Mouse (Mus musculus): ENCODE measurements at regions not wholly inside any gene's neighbourhood (a gene's known extent, or its start where the extent isn't known, plus 50 kb on each side); places are given as distances from the start of the nearest gene placed in this dataset.

DNA sequence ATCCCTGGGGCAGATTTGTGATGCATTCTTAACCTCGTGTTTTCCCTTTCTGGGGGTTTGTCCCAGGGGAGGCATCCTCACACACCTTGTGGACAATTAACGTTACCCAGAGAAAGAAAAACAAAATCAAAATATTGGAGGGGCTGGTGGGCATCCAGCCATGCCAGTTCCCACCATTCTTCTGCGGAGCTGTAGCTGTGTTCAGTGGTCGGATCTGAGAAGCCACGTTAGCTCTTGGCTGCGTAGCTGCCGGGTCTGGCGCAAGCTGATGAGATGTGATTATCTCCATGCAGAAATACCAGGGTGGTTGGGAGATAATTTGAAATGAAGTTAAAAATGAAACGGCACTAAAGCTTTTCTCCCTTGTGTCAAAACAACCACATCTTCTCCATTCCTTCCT is 525.4 kb upstream of the Sall1 start:
- Histone ChIP-seq H3K27me3 (replicated peaks) (peaks cover 19% of the 10 kb centered on the region), H3K4me1 (peaks cover 22% of the 10 kb centered on the region), H3K4me2 (no peak overlapping the region), H3K9ac (replicated peaks) (no peak overlapping the region), H3K36me3 (no peaks in the 10 kb centered on the region), H3K27ac (replicated peaks) (no peak overlapping the region), H3K4me3 (replicated peaks) (no peak overlapping the region), H3K9me3 (replicated peaks) (no peaks in the 10 kb centered on the region)
- 30% methylated on average over 9 of the region's 9 CpGs for WGBS
- ATAC-seq (ENCODE audit: low FRiP score) = no peak

DNA sequence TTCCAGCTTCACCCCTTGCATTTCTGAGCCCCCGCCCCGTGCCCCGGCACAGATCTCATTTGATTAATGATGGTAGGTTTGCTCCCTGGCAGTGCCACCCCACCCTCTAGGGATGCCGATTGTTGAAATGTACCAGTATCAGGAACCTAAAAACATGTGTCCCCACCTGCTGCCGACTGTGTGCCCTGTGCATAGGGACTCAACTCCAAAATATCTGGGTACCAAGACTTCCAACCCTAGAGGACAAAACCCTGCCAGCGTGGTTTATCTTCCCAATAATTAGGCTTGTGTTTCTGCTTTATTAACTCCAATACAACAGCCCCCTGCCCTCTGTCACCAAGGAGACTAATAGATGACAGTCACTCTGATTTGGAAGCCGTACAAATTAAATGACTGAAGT is 524.7 kb upstream of the Sall1 start:
- H3K4me3 ChIP-seq (replicated peaks) = no peak overlapping the region
- peaks cover 15% of the 10 kb centered on the region for H3K27me3 ChIP-seq (replicated peaks)
- ATAC-seq (ENCODE audit: low FRiP score) = no peak
- H3K36me3 ChIP-seq = no peaks in the 10 kb centered on the region
- H3K4me2 ChIP-seq = no peak overlapping the region
- H3K4me1 ChIP-seq = peaks cover 23% of the 10 kb centered on the region
- WGBS = 21% methylated on average over 7 of the region's 7 CpGs
- H3K9ac ChIP-seq (replicated peaks) = no peak overlapping the region
- H3K9me3 ChIP-seq (replicated peaks) = no peaks in the 10 kb centered on the region
- no peak overlapping the region for H3K27ac ChIP-seq (replicated peaks)

- Histone ChIP-seq H3K4me2 (no peak overlapping the region), H3K9me3 (replicated peaks) (no peaks in the 10 kb centered on the region), H3K4me1 (peaks cover 21% of the 10 kb centered on the region), H3K9ac (replicated peaks) (no peak overlapping the region), H3K4me3 (replicated peaks) (no peak overlapping the region), H3K27me3 (replicated peaks) (peaks cover 3% of the 10 kb centered on the region; the same call in 1 of the 2 replicates), H3K36me3 (no peaks in the 10 kb centered on the region), H3K27ac (replicated peaks) (no peak overlapping the region)
- no peak for ATAC-seq (ENCODE audit: low FRiP score)
- WGBS = 55% methylated on average over 7 of the region's 7 CpGs
These were observed 523.0 kb upstream of the Sall1 start for GRCm38 (mm10) chr8:89566986-89567385.

- Histone ChIP-seq H3K9ac (replicated peaks) (no peak overlapping the region), H3K4me2 (no peak overlapping the region), H3K27me3 (replicated peaks) (peaks cover 3% of the 10 kb centered on the region; the same call in 1 of the 2 replicates), H3K36me3 (no peaks in the 10 kb centered on the region), H3K9me3 (replicated peaks) (no peaks in the 10 kb centered on the region), H3K4me3 (replicated peaks) (no peak overlapping the region), H3K27ac (replicated peaks) (no peak overlapping the region), H3K4me1 (peaks cover 19% of the 10 kb centered on the region)
- ATAC-seq (ENCODE audit: low FRiP score) = no peak
- WGBS = 23% methylated on average over 4 of the region's 4 CpGs
These were observed 522.5 kb upstream of the Sall1 start for GRCm38 (mm10) chr8:89566461-89566860.

DNA sequence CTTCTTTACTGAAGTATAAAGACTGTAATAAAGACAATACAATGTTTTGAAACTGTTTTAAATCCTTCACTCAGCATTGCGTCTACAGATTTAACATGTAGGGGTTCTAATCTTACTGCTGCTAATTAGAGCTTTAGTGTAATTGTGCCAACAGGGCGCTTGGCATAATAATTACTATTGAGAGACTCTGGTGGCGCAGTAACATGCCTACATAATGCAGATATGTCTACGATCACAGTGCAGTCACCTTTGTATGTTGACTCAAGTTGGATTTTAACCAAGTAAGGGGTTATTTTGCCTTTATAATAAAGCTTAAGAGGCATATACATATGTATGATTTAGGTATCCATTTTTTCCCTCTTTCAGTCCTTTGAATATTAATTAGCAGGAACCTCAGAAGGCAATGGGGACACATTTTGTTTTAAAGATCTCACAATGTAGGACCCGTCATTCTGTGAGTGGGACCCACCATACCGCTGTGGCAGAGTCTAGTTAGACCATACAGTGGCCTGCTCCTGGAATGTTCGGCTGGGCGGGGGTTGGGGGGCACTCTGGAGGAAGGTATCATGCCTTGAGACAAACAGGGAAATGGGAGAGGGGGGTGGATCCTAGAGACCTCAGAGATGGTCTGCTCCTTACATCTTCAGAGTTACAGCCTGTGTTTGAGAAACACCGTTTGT is 521.3 kb upstream of the Sall1 start:
- Histone ChIP-seq H3K4me3 (replicated peaks) (no peak overlapping the region), H3K27me3 (replicated peaks) (peaks cover 3% of the 10 kb centered on the region; the same call in 1 of the 2 replicates), H3K9me3 (replicated peaks) (no peaks in the 10 kb centered on the region), H3K4me1 (peaks cover 19% of the 10 kb centered on the region), H3K27ac (replicated peaks) (no peak overlapping the region), H3K36me3 (no peaks in the 10 kb centered on the region), H3K4me2 (no peak overlapping the region), H3K9ac (replicated peaks) (no peak overlapping the region)
- no peak for ATAC-seq (ENCODE audit: low FRiP score)
- 72% methylated on average over 9 of the region's 9 CpGs for WGBS

DNA sequence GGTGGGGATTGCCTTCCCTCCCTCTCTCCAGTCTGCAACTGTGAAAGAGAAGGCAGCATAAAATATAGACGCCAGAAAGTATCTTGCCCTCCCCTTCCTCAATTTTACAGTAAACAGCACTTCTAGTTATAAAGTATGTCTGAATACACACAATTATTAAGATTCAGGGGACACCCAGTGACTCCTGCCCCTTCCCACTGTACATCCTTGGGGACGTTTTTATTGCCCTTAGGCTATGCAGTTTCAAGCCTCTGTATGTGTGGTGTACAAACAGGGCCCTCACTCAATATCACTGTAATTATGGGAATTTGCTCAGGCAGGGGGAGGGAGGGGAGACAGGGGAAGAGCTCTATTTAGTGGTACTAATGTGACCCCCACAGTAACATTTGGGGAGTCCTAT is 519.6 kb upstream of the Sall1 start:
- Histone ChIP-seq H3K4me2 (no peak overlapping the region), H3K27ac (replicated peaks) (no peak overlapping the region), H3K4me1 (peaks cover 8% of the 10 kb centered on the region; the same call in 1 of the 2 replicates), H3K9ac (replicated peaks) (no peak overlapping the region), H3K9me3 (replicated peaks) (no peaks in the 10 kb centered on the region), H3K27me3 (replicated peaks) (0 out of 2 replicates have a peak, but pooled peaks cover 6% of the 10 kb centered on the region), H3K4me3 (replicated peaks) (no peak overlapping the region), H3K36me3 (no peaks in the 10 kb centered on the region)
- WGBS = 37% methylated on average over 2 of the region's 2 CpGs
- no peak for ATAC-seq (ENCODE audit: low FRiP score)

- Histone ChIP-seq H3K4me3 (replicated peaks) (no peak overlapping the region), H3K4me1 (peaks cover 7% of the 10 kb centered on the region; the same call in 1 of the 2 replicates), H3K9ac (replicated peaks) (no peak overlapping the region), H3K4me2 (no peak overlapping the region), H3K36me3 (no peaks in the 10 kb centered on the region), H3K9me3 (replicated peaks) (no peaks in the 10 kb centered on the region), H3K27me3 (replicated peaks) (peaks cover 9% of the 10 kb centered on the region; the same call in 1 of the 2 replicates), H3K27ac (replicated peaks) (no peak overlapping the region)
- ATAC-seq (ENCODE audit: low FRiP score) = no peak
- WGBS = 37% methylated on average over 8 of the region's 8 CpGs
These were observed 518.6 kb upstream of the Sall1 start for GRCm38 (mm10) chr8:89562597-89562996.

DNA sequence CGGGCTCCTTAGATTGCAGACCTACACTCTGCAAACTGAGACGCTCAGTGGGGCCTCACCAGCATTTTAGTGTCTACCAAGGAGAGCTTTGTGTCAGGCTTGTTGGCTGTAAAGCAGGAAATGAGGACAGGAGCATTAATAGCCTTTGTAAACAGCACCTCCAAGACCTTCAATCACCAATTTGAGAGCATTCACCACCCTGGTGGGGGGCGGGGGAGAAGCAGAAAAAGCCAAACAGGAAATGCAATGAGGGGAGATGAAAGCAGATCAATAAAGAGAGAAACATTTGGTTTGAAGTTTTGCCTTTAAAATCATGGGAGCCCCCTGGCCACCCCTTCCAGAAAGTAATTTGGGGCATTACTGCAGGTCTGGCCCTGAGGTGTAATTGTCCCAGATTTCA is 497.3 kb upstream of the Sall1 start:
- H3K27me3 ChIP-seq (replicated peaks) = no peaks in the 10 kb centered on the region
- 29% methylated on average over 3 of the region's 3 CpGs for WGBS
- H3K9me3 ChIP-seq (replicated peaks) = no peaks in the 10 kb centered on the region
- no peak for ATAC-seq (ENCODE audit: low FRiP score)
- no peak overlapping the region for H3K27ac ChIP-seq (replicated peaks)
- H3K36me3 ChIP-seq = no peaks in the 10 kb centered on the region
- H3K4me2 ChIP-seq = no peak overlapping the region
- H3K4me1 ChIP-seq = no peaks in the 10 kb centered on the region
- no peak overlapping the region for H3K9ac ChIP-seq (replicated peaks)
- H3K4me3 ChIP-seq (replicated peaks) = no peak overlapping the region

DNA sequence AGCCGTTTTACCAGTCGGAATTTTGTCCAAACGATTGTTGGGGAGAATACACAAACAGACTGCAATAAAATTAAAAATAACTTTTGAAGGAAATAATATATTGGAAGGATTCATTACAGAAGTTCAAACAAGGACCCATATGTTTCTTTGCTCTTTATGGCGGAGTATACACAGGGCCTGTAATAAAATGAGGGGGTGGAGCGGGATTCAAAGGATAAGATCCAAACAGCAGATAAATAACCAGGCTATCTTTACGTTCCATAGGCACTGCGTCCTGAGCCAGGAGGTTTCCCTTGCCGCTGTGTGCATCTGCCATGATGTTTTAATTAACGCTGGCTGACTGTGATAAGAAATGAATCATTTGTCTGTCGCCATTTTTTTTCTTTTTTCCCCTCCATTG is 490.6 kb upstream of the Sall1 start:
- no peaks in the 10 kb centered on the region for H3K36me3 ChIP-seq
- H3K27me3 ChIP-seq (replicated peaks) = 0 out of 2 replicates have a peak, but pooled peaks cover 6% of the 10 kb centered on the region
- 27% methylated on average over 10 of the region's 10 CpGs for WGBS
- ATAC-seq (ENCODE audit: low FRiP score) = no peak
- no peak overlapping the region for H3K9ac ChIP-seq (replicated peaks)
- H3K27ac ChIP-seq (replicated peaks) = no peak overlapping the region
- 0 out of 2 replicates have a peak, but pooled peaks cover 3% of the 10 kb centered on the region for H3K4me1 ChIP-seq
- H3K4me2 ChIP-seq = no peak overlapping the region
- no peaks in the 10 kb centered on the region for H3K9me3 ChIP-seq (replicated peaks)
- H3K4me3 ChIP-seq (replicated peaks) = no peak overlapping the region

- H3K27me3 ChIP-seq (replicated peaks) = no peaks in the 10 kb centered on the region
- ATAC-seq (ENCODE audit: low FRiP score) = no peak
- H3K9me3 ChIP-seq (replicated peaks) = no peaks in the 10 kb centered on the region
- H3K4me1 ChIP-seq = no peaks in the 10 kb centered on the region
- no peak overlapping the region for H3K9ac ChIP-seq (replicated peaks)
- WGBS = 93% methylated on average over 6 of the region's 6 CpGs
- no peak overlapping the region for H3K4me3 ChIP-seq (replicated peaks)
- no peak overlapping the region for H3K27ac ChIP-seq (replicated peaks)
- no peak overlapping the region for H3K4me2 ChIP-seq
- H3K36me3 ChIP-seq = no peaks in the 10 kb centered on the region
These were observed 481.1 kb upstream of the Sall1 start for GRCm38 (mm10) chr8:89525041-89525440.

GRCm38 (mm10) chr8:89523336-89523735 is 479.4 kb upstream of the Sall1 start:
- no peak overlapping the region for H3K9ac ChIP-seq (replicated peaks)
- no peaks in the 10 kb centered on the region for H3K27me3 ChIP-seq (replicated peaks)
- no peaks in the 10 kb centered on the region for H3K36me3 ChIP-seq
- H3K4me2 ChIP-seq = no peak overlapping the region
- 83% methylated on average over 3 of the region's 3 CpGs for WGBS
- H3K4me3 ChIP-seq (replicated peaks) = no peak overlapping the region
- no peak overlapping the region for H3K27ac ChIP-seq (replicated peaks)
- no peak for ATAC-seq (ENCODE audit: low FRiP score)
- H3K9me3 ChIP-seq (replicated peaks) = no peaks in the 10 kb centered on the region
- no peaks in the 10 kb centered on the region for H3K4me1 ChIP-seq

- WGBS = 53% methylated on average over 2 of the region's 2 CpGs
- H3K27ac ChIP-seq (replicated peaks) = no peak overlapping the region
- no peaks in the 10 kb centered on the region for H3K36me3 ChIP-seq
- no peak overlapping the region for H3K9ac ChIP-seq (replicated peaks)
- H3K4me3 ChIP-seq (replicated peaks) = no peak overlapping the region
- no peaks in the 10 kb centered on the region for H3K9me3 ChIP-seq (replicated peaks)
- H3K4me2 ChIP-seq = no peak overlapping the region
- H3K27me3 ChIP-seq (replicated peaks) = 0 out of 2 replicates have a peak, but pooled peaks cover 2% of the 10 kb centered on the region
- ATAC-seq (ENCODE audit: low FRiP score) = no peak
- H3K4me1 ChIP-seq = no peaks in the 10 kb centered on the region
These were observed 472.6 kb upstream of the Sall1 start for GRCm38 (mm10) chr8:89516602-89517001.

Measured in neural tube, embryonic 15.5 days (tissue).